Mouse (Mus musculus): Measurements from ENCODE around the gene Uqcc3.

DNA sequence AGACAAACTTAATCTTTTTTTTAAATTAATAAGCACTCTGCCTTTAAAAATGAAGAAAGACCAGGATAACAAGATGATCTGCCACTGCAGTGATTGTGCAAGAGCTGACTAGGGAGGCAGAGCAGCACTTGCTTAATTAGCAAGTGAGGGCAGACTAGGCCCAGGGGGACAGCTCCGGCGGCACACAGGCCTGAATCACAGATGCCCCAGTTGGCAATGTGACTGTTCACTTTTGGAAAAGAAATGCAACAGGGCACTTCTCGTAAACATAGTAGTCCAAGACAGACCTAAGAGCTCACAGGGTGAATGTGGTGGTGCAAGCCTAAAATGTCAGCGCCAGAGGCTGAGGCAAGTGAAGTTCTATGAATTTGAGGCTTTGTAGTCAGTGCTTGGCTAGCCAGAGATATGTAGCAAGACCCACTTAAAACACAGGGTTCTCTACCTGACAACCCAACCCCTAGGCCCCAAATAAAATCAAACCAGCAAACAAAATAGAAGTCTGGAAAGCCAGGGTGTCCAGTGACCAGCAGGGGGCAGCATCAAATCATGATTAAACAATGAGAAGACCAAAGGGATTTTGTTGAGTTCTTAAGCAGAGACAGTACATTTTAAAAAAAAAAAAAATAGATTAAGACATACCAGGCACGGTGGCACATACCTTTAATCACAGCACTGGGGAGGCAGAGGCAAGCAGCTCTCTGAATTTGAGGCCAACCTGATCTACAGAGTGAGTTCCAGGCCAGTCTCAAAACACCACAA lies 36.2 kb downstream of the Uqcc3 start:
- TF ChIP-seq POLR2A (IDR thresholded peaks at IDR 0.05; ENCODE audit: control insufficient read depth, low read depth, low read length) (no peak), CTCF (IDR thresholded peaks at IDR 0.05; ENCODE audit: control insufficient read depth, insufficient read depth, insufficient replicate concordance, low read depth, low read length) (no peak)
